Mouse (Mus musculus): ENCODE results near the gene Mob3a.

Mob3a gene

GRCm38 (mm10) chr10:80646936-80647335 is 54.8 kb downstream of the Mob3a start:
- no peak for TF ChIP-seq GATA4 (IDR thresholded peaks at IDR 0.05; ENCODE audit: insufficient replicate concordance, low read length)

- TF ChIP-seq GATA4 (IDR thresholded peaks at IDR 0.05; ENCODE audit: insufficient replicate concordance, low read length), result no peak
Measured at GRCm38 (mm10) chr10:80635345-80635744, 66.4 kb downstream of the Mob3a start.
